Mouse (Mus musculus) lung, adult 2 months (tissue): Measurements from ENCODE around the gene Tmem63b.

Experiments
- CTCF ChIP-seq: fragments of 200-500 bp; IDR thresholded peaks from 2 replicates; pipeline ENCODE4 v1.5.1; 2011; ENCODE audit warnings: mild to moderate bottlenecking, low read length, control low read depth; ENCODE audit not compliant: insufficient read depth
- POLR2A ChIP-seq: fragments of 200-500 bp; IDR thresholded peaks from 2 replicates; pipeline ENCODE4 v1.6.1; 2011; ENCODE audit warnings: low read depth, mild to moderate bottlenecking, control low read depth, low read length, borderline replicate concordance; ENCODE audit errors: extremely low read depth

- TF ChIP-seq POLR2A, result no peak
- TF ChIP-seq CTCF, result no peak
These were observed 10.3 kb upstream of the Tmem63b start for GRCm38 (mm10) chr17:45696981-45697380.
